Mouse (Mus musculus): ENCODE measurements around the gene Timp3. TPM values are rescaled to one million over a fixed set of nuclear protein-coding genes. Genes with fewer than 3 reads are reported as not detected.

Gene Timp3
- polyA plus RNA-seq, 1 experiment from 2014 or later = 53.9 TPM

- Histone ChIP-seq H3K4me2 (ENCODE audit: low read depth, severe bottlenecking) (no peak overlapping the region), H3K27me3 (ENCODE audit: control insufficient read depth, insufficient read depth, low read length) (no peaks in the 10 kb centered on the region), H3K9ac (ENCODE audit: low read length) (no peak overlapping the region), H3K36me3 (ENCODE audit: control insufficient read depth, insufficient read depth, low read length) (no peaks in the 10 kb centered on the region), H3K27ac (replicated peaks; ENCODE audit: low read depth, low read length) (no peak overlapping the region), H3K9me3 (ENCODE audit: control insufficient read depth, low read length) (no peaks in the 10 kb centered on the region), H3K4me3 (ENCODE audit: low read depth, low read length) (no peak overlapping the region), H3K4me1 (ENCODE audit: control insufficient read depth, insufficient read depth, low read length) (peaks cover 7% of the 10 kb centered on the region)
- 40% methylated on average over 2 of the region's 2 CpGs for WGBS
- ATAC-seq (ENCODE audit: insufficient number of reproducible peaks, low FRiP score, low TSS enrichment, low read depth) (no peak), DNase-seq (ENCODE audit: low spot score) (no peak)
Observed at GRCm38 (mm10) chr10:86389913-86390312, 89.7 kb downstream of the Timp3 start.

GRCm38 (mm10) chr10:86392399-86392798, 92.2 kb downstream of the Timp3 start:
- Histone ChIP-seq H3K4me2 (ENCODE audit: low read depth, severe bottlenecking) (no peak overlapping the region), H3K27ac (replicated peaks; ENCODE audit: low read depth, low read length) (no peak overlapping the region), H3K4me3 (ENCODE audit: low read depth, low read length) (no peak overlapping the region), H3K9ac (ENCODE audit: low read length) (no peak overlapping the region), H3K4me1 (ENCODE audit: control insufficient read depth, insufficient read depth, low read length) (peaks cover 7% of the 10 kb centered on the region), H3K27me3 (ENCODE audit: control insufficient read depth, insufficient read depth, low read length) (no peaks in the 10 kb centered on the region), H3K9me3 (ENCODE audit: control insufficient read depth, low read length) (no peaks in the 10 kb centered on the region), H3K36me3 (ENCODE audit: control insufficient read depth, insufficient read depth, low read length) (no peaks in the 10 kb centered on the region)
- ATAC-seq (ENCODE audit: insufficient number of reproducible peaks, low FRiP score, low TSS enrichment, low read depth) (no peak), DNase-seq (ENCODE audit: low spot score) (no peak)
- 93% methylated on average over 3 of the region's 3 CpGs for WGBS

GRCm38 (mm10) chr10:86397577-86398346, 97.6 kb downstream of the Timp3 start:
- Histone ChIP-seq H3K4me1 (ENCODE audit: control insufficient read depth, insufficient read depth, low read length) (peaks cover 3% of the 10 kb centered on the region; the same call in 1 of the 2 replicates), H3K4me2 (ENCODE audit: low read depth, severe bottlenecking) (no peak overlapping the region), H3K27me3 (ENCODE audit: control insufficient read depth, insufficient read depth, low read length) (no peaks in the 10 kb centered on the region), H3K27ac (replicated peaks; ENCODE audit: low read depth, low read length) (no peak overlapping the region; the same call in 1 of the 2 replicates), H3K9me3 (ENCODE audit: control insufficient read depth, low read length) (no peaks in the 10 kb centered on the region), H3K36me3 (ENCODE audit: control insufficient read depth, insufficient read depth, low read length) (no peaks in the 10 kb centered on the region), H3K9ac (ENCODE audit: low read length) (no peak overlapping the region), H3K4me3 (ENCODE audit: low read depth, low read length) (no peak overlapping the region)
- WGBS = 30% methylated on average over 4 of the region's 4 CpGs
- ATAC-seq (ENCODE audit: insufficient number of reproducible peaks, low FRiP score, low TSS enrichment, low read depth) (0 out of 2 replicates have a peak, but pooled peaks have one; percentile 65), DNase-seq (ENCODE audit: low spot score) (peak; percentile 51)

- no peak overlapping the region for H3K4me2 ChIP-seq (ENCODE audit: low read depth, severe bottlenecking)
- peaks cover 3% of the 10 kb centered on the region; the same call in 1 of the 2 replicates for H3K4me1 ChIP-seq (ENCODE audit: control insufficient read depth, insufficient read depth, low read length)
- 51% methylated on average over 2 of the region's 2 CpGs for WGBS
- H3K9ac ChIP-seq (ENCODE audit: low read length) = no peak overlapping the region
- no peaks in the 10 kb centered on the region for H3K27me3 ChIP-seq (ENCODE audit: control insufficient read depth, insufficient read depth, low read length)
- DNase-seq (ENCODE audit: low spot score) (no peak), ATAC-seq (ENCODE audit: insufficient number of reproducible peaks, low FRiP score, low TSS enrichment, low read depth) (no peak)
- no peak overlapping the region; the same call in 1 of the 2 replicates for H3K27ac ChIP-seq (replicated peaks; ENCODE audit: low read depth, low read length)
- H3K9me3 ChIP-seq (ENCODE audit: control insufficient read depth, low read length) = no peaks in the 10 kb centered on the region
- H3K36me3 ChIP-seq (ENCODE audit: control insufficient read depth, insufficient read depth, low read length) = no peaks in the 10 kb centered on the region
- H3K4me3 ChIP-seq (ENCODE audit: low read depth, low read length) = no peak overlapping the region
Observed at GRCm38 (mm10) chr10:86398347-86398720, 98.2 kb downstream of the Timp3 start.

Other genes with a start within 250 kb of the Timp3 start
- 3.9 and 4.0 TPM in 2 replicates for gene Syn3, start 198.5 kb downstream of the Timp3 start, polyA plus RNA-seq (2014; fragmentation: Nextera tagmentation; extraction: Ambion mirVana)